Mouse (Mus musculus) intestine, embryonic 14.5 days (tissue): ENCODE data around the gene Tmtc4. TPM values are rescaled to one million over a fixed set of nuclear protein-coding genes. Genes with fewer than 3 reads are reported as not detected.

Experiments
- ATAC-seq: fragments of 200-750 bp; cut with Nextera tagmentation; replicated peaks from 2 replicates; pipeline ENCODE4 v1.8.0; 2017; ENCODE audit warnings: low read depth, moderate number of reproducible peaks, moderate TSS enrichment, moderate library complexity; ENCODE audit not compliant: low FRiP score, low TSS enrichment
- DNase-seq: peaks from one replicate; pipeline ENCODE4 v3.0.0-alpha.2; 2018; ENCODE audit warnings: low spot score
- H3K27ac ChIP-seq: fragments of 300-500 bp; sonication (generic); 2 replicates; pipeline ENCODE4 v1.5.1; 2014; ENCODE audit warnings: low read depth, mild to moderate bottlenecking, control low read depth
- H3K27me3 ChIP-seq: fragments of 300-500 bp; sonication (generic); replicated peaks from 2 replicates; pipeline ENCODE4 v1.6.1; 2014; ENCODE audit warnings: low read length, control low read depth; ENCODE audit not compliant: control insufficient read depth, insufficient read depth
- H3K36me3 ChIP-seq: fragments of 300-500 bp; sonication (generic); 2 replicates; pipeline ENCODE4 v1.6.1; 2014; ENCODE audit warnings: low read length, control low read depth; ENCODE audit not compliant: control insufficient read depth, insufficient read depth
- H3K4me1 ChIP-seq: fragments of 300-500 bp; sonication (generic); replicated peaks from 2 replicates; pipeline ENCODE4 v1.6.1; 2014; ENCODE audit warnings: low read length, control low read depth, mixed read lengths; ENCODE audit not compliant: control insufficient read depth, insufficient read depth
- H3K4me2 ChIP-seq: fragments of 300-500 bp; sonication (generic); 2 replicates; pipeline ENCODE4 v1.6.1; 2014; ENCODE audit warnings: low read length
- H3K4me3 ChIP-seq: fragments of 300-500 bp; sonication (generic); 2 replicates; pipeline ENCODE4 v1.5.1; 2014; ENCODE audit warnings: low read depth, low read length, control low read depth, mixed read lengths
- H3K9ac ChIP-seq: fragments of 300-500 bp; sonication (generic); 2 replicates; pipeline ENCODE4 v1.6.1; 2014; ENCODE audit warnings: mild to moderate bottlenecking, low read length
- H3K9me3 ChIP-seq: fragments of 300-500 bp; sonication (generic); 2 replicates; pipeline ENCODE4 v1.6.1; 2016; ENCODE audit warnings: low read length, control low read depth; ENCODE audit not compliant: control insufficient read depth
- WGBS: fragments of 180-500 bp; shearing (Covaris S2); extraction: QIAGEN DNeasy Blood & Tissue Kit; methylation state at CpG from one replicate; pipeline ENCODE4 v1.1.7; 2014; 5-methylcytosine and 5-hydroxymethylcytosine counted together
- polyA plus RNA-seq: library from polyadenylated mRNA; unstranded; fragments of >200 nt; fragmentation: Nextera tagmentation; extraction: Ambion mirVana; gene quantifications from 2 replicates; pipeline ENCODE4 v1.2.1, GENCODE M21; 2014

Tmtc4 gene
- polyA plus RNA-seq: 26.8 and 28.0 TPM in 2 replicates

GRCm38 (mm10) chr14:122983226-122984215 lies at the start of gene Tmtc4:
Tmtc4 (minus strand) TSS chr14:122984035.
- H3K9ac ChIP-seq: peak within 1 kb of the TSS; percentile 79
- H3K9me3 ChIP-seq: no peaks in the 10 kb centered on the region
- H3K27me3 ChIP-seq: no peaks in the 10 kb centered on the region
- H3K36me3 ChIP-seq: no peaks in the 10 kb centered on the region
- under 1% methylated on average over 36 of the region's 54 CpGs for WGBS
- ATAC-seq (peak; percentile 99), DNase-seq (peak; percentile 93)
- H3K4me1 ChIP-seq: peaks cover 16% of the 10 kb centered on the region; the same call in 1 of the 2 replicates
- H3K27ac ChIP-seq: peak within 1 kb of the TSS; percentile 90
- H3K4me2 ChIP-seq: peak within 1 kb of the TSS; percentile 84
- H3K4me3 ChIP-seq: peak within 1 kb of the TSS; percentile 80

GRCm38 (mm10) chr14:123032435-123032834 lies 48.6 kb upstream of the Tmtc4 start:
- no peak for ATAC-seq
- H3K27me3 ChIP-seq: no peaks in the 10 kb centered on the region

GRCm38 (mm10) chr14:123027876-123028275 lies 44.0 kb upstream of the Tmtc4 start:
- 49% methylated on average over 2 of the region's 2 CpGs for WGBS
- no peak overlapping the region for H3K4me3 ChIP-seq
- 0 out of 2 replicates have a peak, but pooled peaks cover 4% of the 10 kb centered on the region for H3K9me3 ChIP-seq
- no peak overlapping the region for H3K4me2 ChIP-seq
- no peak overlapping the region for H3K27ac ChIP-seq
- DNase-seq: no peak
- H3K4me1 ChIP-seq: no peaks in the 10 kb centered on the region
- H3K9ac ChIP-seq: no peak overlapping the region
- no peaks in the 10 kb centered on the region for H3K36me3 ChIP-seq
- H3K27me3 ChIP-seq: no peaks in the 10 kb centered on the region
- ATAC-seq: no peak

More at GRCm38 (mm10) chr14:123032435-123032834, 48.6 kb upstream of the Tmtc4 start:
- H3K9me3 ChIP-seq: 0 out of 2 replicates have a peak, but pooled peaks cover 4% of the 10 kb centered on the region
- no peaks in the 10 kb centered on the region for H3K4me1 ChIP-seq
- no peak overlapping the region for H3K4me2 ChIP-seq
- 44% methylated on average over 1 of the region's 1 CpGs for WGBS
- H3K4me3 ChIP-seq: no peak overlapping the region
- no peak overlapping the region for H3K27ac ChIP-seq
- H3K36me3 ChIP-seq: no peaks in the 10 kb centered on the region
- no peak for DNase-seq
- H3K9ac ChIP-seq: no peak overlapping the region

- H3K4me1 ChIP-seq: no peaks in the 10 kb centered on the region
- no peak overlapping the region for H3K27ac ChIP-seq
- no peak overlapping the region for H3K4me3 ChIP-seq
- H3K4me2 ChIP-seq: no peak overlapping the region
- no peaks in the 10 kb centered on the region for H3K36me3 ChIP-seq
- ATAC-seq (no peak), DNase-seq (no peak)
- H3K9ac ChIP-seq: no peak overlapping the region
- H3K27me3 ChIP-seq: no peaks in the 10 kb centered on the region
- H3K9me3 ChIP-seq: no peaks in the 10 kb centered on the region
These were observed 39.1 kb upstream of the Tmtc4 start for GRCm38 (mm10) chr14:123022981-123023380.

- Histone ChIP-seq H3K4me3 (no peak overlapping the region), H3K4me2 (no peak overlapping the region), H3K9ac (no peak overlapping the region), H3K27me3 (no peaks in the 10 kb centered on the region), H3K36me3 (no peaks in the 10 kb centered on the region), H3K9me3 (no peaks in the 10 kb centered on the region), H3K4me1 (no peaks in the 10 kb centered on the region), H3K27ac (no peak overlapping the region)
- 91% methylated on average over 1 of the region's 1 CpGs for WGBS
- ATAC-seq: no peak
- DNase-seq: no peak
These were observed 32.5 kb upstream of the Tmtc4 start for GRCm38 (mm10) chr14:123016310-123016709.

GRCm38 (mm10) chr14:123015687-123016086 lies 31.9 kb upstream of the Tmtc4 start:
- ATAC-seq (no peak), DNase-seq (no peak)
- Histone ChIP-seq H3K27me3 (no peaks in the 10 kb centered on the region), H3K27ac (no peak overlapping the region), H3K4me2 (no peak overlapping the region), H3K9me3 (no peaks in the 10 kb centered on the region), H3K9ac (no peak overlapping the region), H3K4me3 (no peak overlapping the region), H3K36me3 (no peaks in the 10 kb centered on the region), H3K4me1 (no peaks in the 10 kb centered on the region)
- 87% methylated on average over 2 of the region's 2 CpGs for WGBS

- H3K36me3 ChIP-seq: no peaks in the 10 kb centered on the region
These were observed 25.5 kb upstream of the Tmtc4 start for GRCm38 (mm10) chr14:123009108-123010018.

GRCm38 (mm10) chr14:123008672-123009071 lies 24.8 kb upstream of the Tmtc4 start:
- Histone ChIP-seq H3K4me1 (no peaks in the 10 kb centered on the region), H3K4me3 (no peak overlapping the region), H3K4me2 (no peak overlapping the region), H3K27me3 (no peaks in the 10 kb centered on the region), H3K36me3 (no peaks in the 10 kb centered on the region), H3K27ac (no peak overlapping the region), H3K9me3 (no peaks in the 10 kb centered on the region), H3K9ac (no peak overlapping the region)
- no peak for ATAC-seq
- WGBS: 72% methylated on average over 2 of the region's 2 CpGs
- DNase-seq: no peak

More at GRCm38 (mm10) chr14:123009108-123010018, 25.5 kb upstream of the Tmtc4 start:
- H3K27ac ChIP-seq: no peak overlapping the region
- no peaks in the 10 kb centered on the region for H3K27me3 ChIP-seq
- H3K4me3 ChIP-seq: no peak overlapping the region
- no peak for ATAC-seq
- no peak overlapping the region for H3K4me2 ChIP-seq
- no peaks in the 10 kb centered on the region for H3K9me3 ChIP-seq
- H3K4me1 ChIP-seq: no peaks in the 10 kb centered on the region
- no peak for DNase-seq
- H3K9ac ChIP-seq: no peak overlapping the region
- WGBS: 62% methylated on average over 18 of the region's 18 CpGs
